Mouse (Mus musculus) stomach, postnatal 0 days (tissue): ENCODE measurements around the gene Ppp1r37.

Experiments
- CTCF ChIP-seq: IDR thresholded peaks from 2 replicates; pipeline ENCODE4 v1.5.1; 2016; ENCODE audit warnings: antibody characterized with exemption, low read depth, mild to moderate bottlenecking, moderate library complexity
- EP300 ChIP-seq: optimal IDR thresholded peaks from 2 replicates; pipeline ENCODE3; 2016; ENCODE audit warnings: antibody characterized with exemption

GRCm38 (mm10) chr7:19589207-19589606, 26.3 kb upstream of the Ppp1r37 start:
- peak; percentile 81 for TF ChIP-seq CTCF
- TF ChIP-seq EP300 = no peak
